Mouse (Mus musculus): ENCODE data around the gene Adamts18. TPM values are rescaled to one million over a fixed set of nuclear protein-coding genes. Genes with fewer than 3 reads are reported as not detected.

Adamts18 gene
- polyA plus RNA-seq, 1 experiment: not detected

GRCm38 (mm10) chr8:113721459-113721858 is 127.1 kb downstream of the Adamts18 start:
- Histone ChIP-seq H3K4me1 (ENCODE audit: control insufficient read depth, insufficient read depth, low read length) (no peaks in the 10 kb centered on the region), H3K27ac (ENCODE audit: insufficient read depth, low read depth, low read length) (no peak overlapping the region), H3K4me3 (ENCODE audit: insufficient read depth, low read length) (no peak overlapping the region)
- TF ChIP-seq CTCF (IDR thresholded peaks at IDR 0.05; ENCODE audit: low read depth, low read length): no peak
- TF ChIP-seq POLR2A (IDR thresholded peaks at IDR 0.05; ENCODE audit: borderline replicate concordance, low read depth, low read length): no peak

GRCm38 (mm10) chr8:113704968-113705367 is 143.6 kb downstream of the Adamts18 start:
- Histone ChIP-seq H3K27ac (ENCODE audit: insufficient read depth, low read depth, low read length) (no peak overlapping the region), H3K4me3 (ENCODE audit: insufficient read depth, low read length) (no peak overlapping the region), H3K4me1 (ENCODE audit: control insufficient read depth, insufficient read depth, low read length) (no peaks in the 10 kb centered on the region)
- no peak for TF ChIP-seq POLR2A (IDR thresholded peaks at IDR 0.05; ENCODE audit: borderline replicate concordance, low read depth, low read length)
- TF ChIP-seq CTCF (IDR thresholded peaks at IDR 0.05; ENCODE audit: low read depth, low read length): no peak

- Histone ChIP-seq H3K4me1 (ENCODE audit: control insufficient read depth, insufficient read depth, low read length) (no peaks in the 10 kb centered on the region), H3K4me3 (ENCODE audit: insufficient read depth, low read length) (no peak overlapping the region), H3K27ac (ENCODE audit: insufficient read depth, low read depth, low read length) (no peak overlapping the region)
- no peak for TF ChIP-seq CTCF (IDR thresholded peaks at IDR 0.05; ENCODE audit: low read depth, low read length)
- no peak for TF ChIP-seq POLR2A (IDR thresholded peaks at IDR 0.05; ENCODE audit: borderline replicate concordance, low read depth, low read length)
These were observed 156.8 kb downstream of the Adamts18 start for GRCm38 (mm10) chr8:113691622-113692343.

- TF ChIP-seq CTCF (IDR thresholded peaks at IDR 0.05; ENCODE audit: low read depth, low read length): no peak
- no peak for TF ChIP-seq POLR2A (IDR thresholded peaks at IDR 0.05; ENCODE audit: borderline replicate concordance, low read depth, low read length)
- no peaks in the 10 kb centered on the region for H3K4me1 ChIP-seq (ENCODE audit: control insufficient read depth, insufficient read depth, low read length)
- H3K4me3 ChIP-seq (ENCODE audit: insufficient read depth, low read length): no peak overlapping the region
- no peak overlapping the region for H3K27ac ChIP-seq (ENCODE audit: insufficient read depth, low read depth, low read length)
These were observed 160.0 kb downstream of the Adamts18 start for GRCm38 (mm10) chr8:113688543-113688915.

- TF ChIP-seq CTCF (IDR thresholded peaks at IDR 0.05; ENCODE audit: low read depth, low read length): no peak
- no peak for TF ChIP-seq POLR2A (IDR thresholded peaks at IDR 0.05; ENCODE audit: borderline replicate concordance, low read depth, low read length)
- no peak overlapping the region for H3K27ac ChIP-seq (ENCODE audit: insufficient read depth, low read depth, low read length)
- H3K4me3 ChIP-seq (ENCODE audit: insufficient read depth, low read length): no peak overlapping the region
- no peaks in the 10 kb centered on the region for H3K4me1 ChIP-seq (ENCODE audit: control insufficient read depth, insufficient read depth, low read length)
These were observed 160.5 kb downstream of the Adamts18 start for GRCm38 (mm10) chr8:113687889-113688542.

GRCm38 (mm10) chr8:113679361-113679760 is 169.2 kb downstream of the Adamts18 start:
- TF ChIP-seq POLR2A (IDR thresholded peaks at IDR 0.05; ENCODE audit: borderline replicate concordance, low read depth, low read length) (no peak), CTCF (IDR thresholded peaks at IDR 0.05; ENCODE audit: low read depth, low read length) (no peak)
- no peak overlapping the region for H3K27ac ChIP-seq (ENCODE audit: insufficient read depth, low read depth, low read length)
- no peak overlapping the region for H3K4me3 ChIP-seq (ENCODE audit: insufficient read depth, low read length)
- no peaks in the 10 kb centered on the region for H3K4me1 ChIP-seq (ENCODE audit: control insufficient read depth, insufficient read depth, low read length)

- Histone ChIP-seq H3K27ac (ENCODE audit: insufficient read depth, low read depth, low read length) (no peak overlapping the region), H3K4me3 (ENCODE audit: insufficient read depth, low read length) (no peak overlapping the region), H3K4me1 (ENCODE audit: control insufficient read depth, insufficient read depth, low read length) (no peaks in the 10 kb centered on the region)
- no peak for TF ChIP-seq CTCF (IDR thresholded peaks at IDR 0.05; ENCODE audit: low read depth, low read length)
- TF ChIP-seq POLR2A (IDR thresholded peaks at IDR 0.05; ENCODE audit: borderline replicate concordance, low read depth, low read length): no peak
These were observed 171.7 kb downstream of the Adamts18 start for GRCm38 (mm10) chr8:113676811-113677210.

GRCm38 (mm10) chr8:113675281-113675680 is 173.3 kb downstream of the Adamts18 start:
- Histone ChIP-seq H3K4me3 (ENCODE audit: insufficient read depth, low read length) (no peak overlapping the region), H3K4me1 (ENCODE audit: control insufficient read depth, insufficient read depth, low read length) (no peaks in the 10 kb centered on the region), H3K27ac (ENCODE audit: insufficient read depth, low read depth, low read length) (no peak overlapping the region)
- TF ChIP-seq POLR2A (IDR thresholded peaks at IDR 0.05; ENCODE audit: borderline replicate concordance, low read depth, low read length) (no peak), CTCF (IDR thresholded peaks at IDR 0.05; ENCODE audit: low read depth, low read length) (no peak)

- no peak for TF ChIP-seq CTCF (IDR thresholded peaks at IDR 0.05; ENCODE audit: low read depth, low read length)
- no peak for TF ChIP-seq POLR2A (IDR thresholded peaks at IDR 0.05; ENCODE audit: borderline replicate concordance, low read depth, low read length)
- H3K4me1 ChIP-seq (ENCODE audit: control insufficient read depth, insufficient read depth, low read length): no peaks in the 10 kb centered on the region
- H3K4me3 ChIP-seq (ENCODE audit: insufficient read depth, low read length): no peak overlapping the region
- no peak overlapping the region for H3K27ac ChIP-seq (ENCODE audit: insufficient read depth, low read depth, low read length)
These were observed 173.9 kb downstream of the Adamts18 start for GRCm38 (mm10) chr8:113674611-113675010.

GRCm38 (mm10) chr8:113673300-113673699 is 175.2 kb downstream of the Adamts18 start:
- no peaks in the 10 kb centered on the region for H3K4me1 ChIP-seq (ENCODE audit: control insufficient read depth, insufficient read depth, low read length)
- no peak overlapping the region for H3K27ac ChIP-seq (ENCODE audit: insufficient read depth, low read depth, low read length)
- no peak overlapping the region for H3K4me3 ChIP-seq (ENCODE audit: insufficient read depth, low read length)
- TF ChIP-seq CTCF (IDR thresholded peaks at IDR 0.05; ENCODE audit: low read depth, low read length): no peak
- no peak for TF ChIP-seq POLR2A (IDR thresholded peaks at IDR 0.05; ENCODE audit: borderline replicate concordance, low read depth, low read length)

Data from bone marrow macrophage, adult 2 months (primary cell).